Mouse (Mus musculus) liver, embryonic 16.5 days (tissue): ENCODE results near the gene Vamp9. TPM values are rescaled to one million over a fixed set of nuclear protein-coding genes. Genes with fewer than 3 reads are reported as not detected.

Source experiments
- ATAC-seq: fragments of 200-750 bp; cut with Nextera tagmentation; 2 replicates; pipeline ENCODE4 v1.8.0; 2017; ENCODE audit warnings: low read depth, mild to moderate bottlenecking, moderate number of reproducible peaks, moderate library complexity
- H3K27ac ChIP-seq: fragments of 300-500 bp; sonication (generic); 2 replicates; pipeline ENCODE4 v1.5.1; 2014; ENCODE audit warnings: mild to moderate bottlenecking, low read length
- H3K27me3 ChIP-seq: fragments of 300-500 bp; sonication (generic); 2 replicates; pipeline ENCODE4 v1.6.1; 2014; ENCODE audit warnings: low read depth, low read length, mixed read lengths; ENCODE audit not compliant: control insufficient read depth, insufficient read depth
- H3K36me3 ChIP-seq: fragments of 300-500 bp; sonication (generic); 2 replicates; pipeline ENCODE4 v1.6.1; 2014; ENCODE audit warnings: mild to moderate bottlenecking; ENCODE audit not compliant: control insufficient read depth, insufficient read depth
- H3K4me1 ChIP-seq: fragments of 300-500 bp; sonication (generic); 2 replicates; pipeline ENCODE4 v1.6.1; 2014; ENCODE audit warnings: low read depth, low read length, mixed read lengths; ENCODE audit not compliant: control insufficient read depth
- H3K4me2 ChIP-seq: fragments of 300-500 bp; sonication (generic); 2 replicates; pipeline ENCODE4 v1.6.1; 2014; ENCODE audit warnings: low read depth, low read length, mixed read lengths
- H3K4me3 ChIP-seq: fragments of 300-500 bp; sonication (generic); 2 replicates; pipeline ENCODE4 v1.5.1; 2014; ENCODE audit warnings: low read depth, mild to moderate bottlenecking, low read length
- H3K9ac ChIP-seq: fragments of 300-500 bp; sonication (generic); 2 replicates; pipeline ENCODE4 v1.6.1; 2014; ENCODE audit warnings: low read depth, low read length
- H3K9me3 ChIP-seq: fragments of 300-500 bp; sonication (generic); replicated peaks from 2 replicates; pipeline ENCODE4 v1.6.1; 2016; ENCODE audit warnings: low read length; ENCODE audit not compliant: control insufficient read depth
- WGBS: fragments of 180-500 bp; shearing (Covaris S2); extraction: QIAGEN DNeasy Blood & Tissue Kit; methylation state at CpG from one replicate; pipeline ENCODE4 v1.1.7; 2014; ENCODE audit not compliant: insufficient replicate concordance; 5-methylcytosine and 5-hydroxymethylcytosine counted together
- polyA plus RNA-seq: library from polyadenylated mRNA; unstranded; fragments of >200 nt; fragmentation: Nextera tagmentation; extraction: Ambion mirVana; gene quantifications from 2 replicates; pipeline ENCODE4 v1.2.1, GENCODE M21; 2015

Vamp9 gene
- polyA plus RNA-seq, 1 experiment from 2014 or later: 0.18 TPM

DNA sequence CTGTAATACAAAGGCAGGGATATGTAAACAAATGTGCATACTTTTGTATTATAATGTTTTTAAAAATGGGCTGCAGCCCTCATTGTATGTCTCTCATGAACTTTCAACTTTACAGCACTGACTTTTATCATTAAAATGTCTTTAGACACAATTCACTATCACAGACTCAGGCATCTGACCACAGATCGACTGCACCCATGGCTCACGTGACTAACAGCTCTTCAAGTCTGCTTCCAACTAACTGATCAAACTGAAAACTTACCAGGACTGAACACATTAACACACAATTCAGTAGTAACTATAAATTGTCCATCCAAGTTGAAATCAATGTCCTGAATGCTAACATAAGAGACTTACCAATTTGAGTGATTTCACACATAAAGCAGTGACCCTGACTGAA, 53.9 kb downstream of the Vamp9 start:
- H3K4me2 ChIP-seq: no peak overlapping the region
- ATAC-seq: no peak
- H3K27me3 ChIP-seq: no peaks in the 10 kb centered on the region
- no peak overlapping the region for H3K27ac ChIP-seq
- no peak overlapping the region for H3K4me3 ChIP-seq
- WGBS: 47% methylated on average over 2 of the region's 2 CpGs
- no peaks in the 10 kb centered on the region for H3K9me3 ChIP-seq
- peaks cover 47% of the 10 kb centered on the region for H3K36me3 ChIP-seq
- no peak overlapping the region for H3K9ac ChIP-seq
- H3K4me1 ChIP-seq: no peaks in the 10 kb centered on the region

DNA sequence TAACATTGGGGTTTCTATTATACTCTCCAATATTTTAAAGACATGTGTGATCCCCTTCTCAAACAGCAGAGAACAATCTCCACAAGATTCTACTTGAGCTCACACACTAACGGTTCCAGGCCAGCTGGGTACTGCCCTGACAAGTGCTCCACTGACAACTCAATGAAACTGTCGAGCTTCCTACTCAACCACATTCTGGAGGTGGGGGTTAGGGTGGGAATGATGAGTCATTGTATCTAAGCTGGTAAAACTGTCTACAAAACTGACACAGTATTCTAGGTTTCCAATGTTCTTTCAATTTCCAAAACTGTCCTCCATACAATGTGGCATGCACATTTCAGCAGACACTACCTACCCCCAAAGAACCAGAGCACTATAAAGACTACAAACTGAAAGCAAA, 67.9 kb downstream of the Vamp9 start:
- H3K27me3 ChIP-seq: no peaks in the 10 kb centered on the region
- no peak overlapping the region for H3K4me3 ChIP-seq
- no peak for ATAC-seq
- H3K9ac ChIP-seq: no peak overlapping the region
- peak overlapping the region; percentile 33 for H3K4me2 ChIP-seq
- peaks cover 13% of the 10 kb centered on the region; the same call in 1 of the 2 replicates for H3K36me3 ChIP-seq
- no peaks in the 10 kb centered on the region for H3K9me3 ChIP-seq
- 1% methylated on average over 2 of the region's 2 CpGs for WGBS
- H3K4me1 ChIP-seq: peaks cover 22% of the 10 kb centered on the region
- 0 out of 2 replicates have a peak overlapping the region, but pooled peaks have one; percentile 10 for H3K27ac ChIP-seq

DNA sequence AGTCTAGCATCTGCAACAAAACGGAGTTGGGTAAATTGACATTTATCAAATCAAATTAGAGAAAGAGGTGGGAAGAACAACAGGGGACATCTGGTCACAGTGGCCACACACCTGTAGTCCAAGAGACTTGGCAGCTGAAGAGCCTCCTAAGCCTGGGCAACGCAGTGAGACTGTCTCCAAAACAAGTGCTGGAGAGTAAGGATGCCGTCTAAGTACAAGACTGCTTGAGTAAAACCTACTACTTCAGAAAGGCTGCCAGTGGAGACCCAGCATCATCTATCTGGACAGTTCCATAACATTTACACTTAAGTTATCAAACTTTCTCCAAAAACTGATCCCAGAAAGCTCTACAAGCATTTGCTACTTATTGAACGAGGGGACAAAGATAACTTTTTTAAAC, 69.0 kb downstream of the Vamp9 start:
- 54% methylated on average over 4 of the region's 4 CpGs for WGBS
- Histone ChIP-seq H3K27me3 (no peaks in the 10 kb centered on the region), H3K4me2 (peak overlapping the region; percentile 95), H3K27ac (no peak overlapping the region), H3K4me3 (peak overlapping the region; percentile 25), H3K9ac (no peak overlapping the region; the same call in 1 of the 2 replicates), H3K36me3 (peaks cover 11% of the 10 kb centered on the region; the same call in 1 of the 2 replicates), H3K9me3 (no peaks in the 10 kb centered on the region), H3K4me1 (peaks cover 26% of the 10 kb centered on the region)
- ATAC-seq: no peak

DNA sequence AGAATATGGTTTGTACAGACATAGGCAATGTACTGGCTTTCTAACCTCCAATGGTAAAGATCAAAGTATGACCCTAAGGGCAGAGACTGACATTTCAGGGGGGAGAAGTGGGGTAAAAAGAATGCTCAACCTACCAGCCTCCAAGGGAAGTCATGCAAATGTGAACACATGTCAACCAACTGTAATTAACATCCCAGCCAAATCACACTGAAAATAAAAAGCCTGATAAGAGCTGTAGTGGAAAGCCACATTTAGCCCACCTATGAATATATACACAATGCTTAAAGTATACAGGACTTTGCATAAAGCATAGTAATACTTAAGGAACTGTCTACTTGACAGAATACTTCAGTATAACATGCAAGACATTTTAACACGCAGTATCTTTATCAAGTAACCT, 69.7 kb downstream of the Vamp9 start:
- H3K4me3 ChIP-seq: peak overlapping the region; percentile 49
- WGBS: 53% methylated on average over 1 of the region's 1 CpGs

DNA sequence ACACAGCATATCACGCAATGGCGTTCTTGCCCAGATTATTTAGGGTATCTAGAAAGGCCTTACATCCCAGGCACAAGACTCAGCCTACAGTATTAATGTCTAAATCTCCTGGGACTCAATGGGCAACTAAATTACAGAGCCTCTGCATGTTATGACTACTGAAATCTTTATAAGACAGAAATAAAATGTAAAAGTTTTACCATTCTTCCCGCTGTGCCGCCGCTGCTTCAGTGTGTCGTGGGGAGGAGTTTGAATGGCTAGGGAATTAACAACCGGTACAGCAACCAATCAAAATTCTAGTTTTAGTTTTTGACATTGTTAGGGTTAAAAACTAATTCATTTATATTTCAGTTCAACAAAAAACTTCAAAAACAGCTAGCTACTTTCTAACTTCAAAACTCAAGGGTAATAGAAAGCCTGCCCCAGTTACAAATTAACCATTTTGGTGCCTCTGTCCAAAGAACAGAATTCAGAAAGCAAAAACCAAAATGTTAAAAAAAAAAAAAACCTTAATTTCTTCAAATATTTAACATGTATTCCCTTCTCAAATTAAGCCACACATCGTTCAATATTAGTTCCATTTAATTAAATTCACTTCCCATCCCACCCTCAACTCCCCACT, 70.4 kb downstream of the Vamp9 start:
- H3K9ac ChIP-seq: peak overlapping the region; percentile 97
- WGBS: 4% methylated on average over 8 of the region's 8 CpGs
- no peaks in the 10 kb centered on the region for H3K27me3 ChIP-seq
- H3K27ac ChIP-seq: no peak overlapping the region; the same call in 1 of the 2 replicates
- H3K9me3 ChIP-seq: no peaks in the 10 kb centered on the region
- H3K36me3 ChIP-seq: peaks cover 8% of the 10 kb centered on the region; the same call in 1 of the 2 replicates
- H3K4me2 ChIP-seq: peak overlapping the region; percentile 95
- peak overlapping the region; percentile 97 for H3K4me3 ChIP-seq
- ATAC-seq: no peak
- peaks cover 23% of the 10 kb centered on the region for H3K4me1 ChIP-seq

More for the DNA sequence above, 69.7 kb downstream of the Vamp9 start:
- H3K9me3 ChIP-seq: no peaks in the 10 kb centered on the region
- peak overlapping the region; percentile 31; the same call in 1 of the 2 replicates for H3K9ac ChIP-seq
- no peaks in the 10 kb centered on the region for H3K27me3 ChIP-seq
- peaks cover 8% of the 10 kb centered on the region; the same call in 1 of the 2 replicates for H3K36me3 ChIP-seq
- no peak for ATAC-seq
- peak overlapping the region; percentile 95 for H3K4me2 ChIP-seq
- peaks cover 23% of the 10 kb centered on the region for H3K4me1 ChIP-seq
- no peak overlapping the region for H3K27ac ChIP-seq

DNA sequence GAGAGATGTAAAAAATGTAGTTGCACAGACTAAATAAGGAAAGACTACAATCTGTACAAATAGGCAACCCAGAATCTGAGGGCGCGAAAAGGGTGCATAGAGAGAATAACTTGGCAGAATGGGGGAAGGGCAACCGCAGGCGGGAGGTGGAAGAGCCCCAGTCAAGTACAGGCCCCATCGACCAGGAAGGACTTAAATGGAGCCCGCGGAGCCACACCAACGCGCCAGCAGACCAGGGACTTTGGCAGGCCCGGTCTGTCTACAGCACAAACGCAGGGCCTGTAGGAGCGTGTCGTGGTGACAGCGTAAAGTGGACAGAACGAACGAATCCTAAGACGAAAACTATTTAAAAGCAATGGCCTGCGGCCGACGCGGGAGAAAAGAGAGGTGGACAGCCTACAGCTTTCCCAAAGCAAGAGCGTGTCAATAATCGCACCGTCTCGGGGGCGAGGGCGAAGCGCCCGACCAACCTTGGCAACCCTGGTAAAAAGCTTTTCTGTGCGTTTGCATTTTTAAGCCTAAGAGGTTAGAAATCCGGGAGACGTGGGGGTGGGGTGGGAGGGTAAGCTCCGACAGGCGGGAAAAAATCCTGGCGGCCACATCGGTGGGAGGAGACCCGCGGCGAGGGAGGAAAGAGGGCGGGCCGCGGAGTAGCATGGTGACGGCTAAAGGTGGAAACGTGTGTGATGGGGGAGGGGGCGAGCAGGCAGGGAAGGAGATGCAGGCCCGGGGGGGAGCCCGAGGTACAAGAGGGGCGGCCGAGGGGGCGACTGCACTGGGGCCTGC, 71.7 kb downstream of the Vamp9 start:
- Histone ChIP-seq H3K4me2 (peak overlapping the region; percentile 95), H3K27ac (peak overlapping the region; percentile 95), H3K36me3 (0 out of 2 replicates have a peak, but pooled peaks cover 6% of the 10 kb centered on the region), H3K4me3 (peak overlapping the region; percentile 97), H3K27me3 (no peaks in the 10 kb centered on the region), H3K9me3 (no peaks in the 10 kb centered on the region), H3K9ac (peak overlapping the region; percentile 97), H3K4me1 (peaks cover 22% of the 10 kb centered on the region)
- WGBS: under 1% methylated on average over 45 of the region's 50 CpGs
- peak; percentile 28 for ATAC-seq

DNA sequence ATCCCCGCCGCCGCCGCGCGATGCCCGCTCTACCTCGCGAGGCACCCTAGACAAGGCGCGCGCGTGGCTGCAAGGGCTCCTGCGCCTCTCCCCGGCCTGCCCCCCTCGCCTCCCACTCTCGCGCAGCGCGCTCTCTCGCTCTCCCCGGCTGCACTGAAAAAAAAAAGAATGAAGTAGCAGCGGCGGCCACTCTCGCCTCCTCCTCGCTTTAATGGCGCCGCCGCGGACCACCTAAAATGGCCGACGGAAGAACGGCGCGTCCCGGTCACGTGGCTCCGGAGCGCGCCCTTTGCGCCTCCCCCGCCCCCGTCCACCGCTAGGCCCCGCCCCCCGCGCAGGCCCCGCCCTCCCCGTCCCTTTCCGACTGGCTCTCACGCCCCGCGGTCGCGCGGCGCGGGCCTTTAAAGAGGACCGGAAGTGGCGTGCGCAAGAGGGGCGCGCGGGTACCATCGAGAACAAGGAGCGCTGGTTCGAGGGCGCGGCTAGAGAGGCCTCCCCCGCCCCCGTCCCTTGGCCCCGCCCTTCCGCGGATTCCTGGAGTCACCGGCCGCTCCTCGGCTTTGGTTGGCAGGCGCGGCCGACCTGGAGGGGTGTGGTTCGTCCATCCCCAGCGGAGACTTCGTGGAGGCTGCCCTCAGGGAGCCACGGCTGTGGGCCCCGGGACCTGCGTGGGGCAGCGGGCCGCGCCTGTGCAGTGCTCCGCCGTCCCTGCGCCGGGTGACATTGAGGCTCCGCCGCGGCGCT, 72.8 kb downstream of the Vamp9 start, which contains the start of the genes Hnrnpd and 4930524J08Rik:
Hnrnpd (minus strand) TSS at position 240 of the 744 bp plus-strand sequence.
4930524J08Rik (plus strand) TSS at position 363 of the 744 bp plus-strand sequence.
- H3K27ac ChIP-seq: peak within 1 kb of the TSS; percentile 95
- H3K4me3 ChIP-seq: peak within 1 kb of the TSS; percentile 97
- H3K4me1 ChIP-seq: peaks cover 21% of the 10 kb centered on the region
- peak within 1 kb of the TSS; percentile 97 for H3K9ac ChIP-seq
- WGBS: under 1% methylated on average over 87 of the region's 97 CpGs
- H3K27me3 ChIP-seq: no peaks in the 10 kb centered on the region
- no peaks in the 10 kb centered on the region for H3K9me3 ChIP-seq
- H3K36me3 ChIP-seq: 0 out of 2 replicates have a peak, but pooled peaks cover 3% of the 10 kb centered on the region
- ATAC-seq: peak; percentile 95
- peak within 1 kb of the TSS; percentile 95 for H3K4me2 ChIP-seq

DNA sequence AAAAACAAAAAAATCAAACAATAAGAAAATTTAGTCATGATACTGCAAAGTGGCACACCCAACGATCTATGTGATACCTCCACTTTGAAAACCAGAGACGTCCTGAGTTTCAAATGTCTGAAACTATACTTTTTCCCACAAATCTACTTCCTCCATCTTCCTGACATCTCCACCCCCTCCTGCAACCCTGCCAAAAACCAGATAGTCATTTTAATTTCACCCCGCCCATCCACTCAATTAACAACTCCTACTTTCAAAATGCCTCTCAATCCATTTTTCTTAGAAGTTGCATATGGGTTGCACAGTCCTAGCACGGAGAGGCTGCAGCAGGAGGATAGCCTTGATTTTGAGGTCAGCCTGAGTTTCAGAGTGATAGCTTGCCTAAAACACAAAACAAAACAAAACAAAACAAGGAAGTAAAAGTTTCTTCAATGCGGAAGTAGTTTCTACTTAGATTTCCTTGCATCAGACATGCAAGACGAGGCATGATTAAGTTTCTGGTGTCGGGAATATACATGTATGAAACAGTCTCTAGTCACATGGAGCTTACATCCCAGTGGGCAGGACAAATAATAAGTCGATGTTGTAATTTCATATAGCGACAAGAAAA, 77.5 kb downstream of the Vamp9 start:
- H3K4me1 ChIP-seq: peaks cover 6% of the 10 kb centered on the region
- no peaks in the 10 kb centered on the region for H3K9me3 ChIP-seq
- ATAC-seq: no peak
- no peaks in the 10 kb centered on the region for H3K36me3 ChIP-seq
- no peaks in the 10 kb centered on the region for H3K27me3 ChIP-seq
- H3K9ac ChIP-seq: no peak overlapping the region
- 54% methylated on average over 9 of the region's 9 CpGs for WGBS
- H3K4me3 ChIP-seq: no peak overlapping the region
- no peak overlapping the region for H3K27ac ChIP-seq
- no peak overlapping the region for H3K4me2 ChIP-seq
